Mouse (Mus musculus): ENCODE data around the gene Gramd1c.

Gene Gramd1c

DNA sequence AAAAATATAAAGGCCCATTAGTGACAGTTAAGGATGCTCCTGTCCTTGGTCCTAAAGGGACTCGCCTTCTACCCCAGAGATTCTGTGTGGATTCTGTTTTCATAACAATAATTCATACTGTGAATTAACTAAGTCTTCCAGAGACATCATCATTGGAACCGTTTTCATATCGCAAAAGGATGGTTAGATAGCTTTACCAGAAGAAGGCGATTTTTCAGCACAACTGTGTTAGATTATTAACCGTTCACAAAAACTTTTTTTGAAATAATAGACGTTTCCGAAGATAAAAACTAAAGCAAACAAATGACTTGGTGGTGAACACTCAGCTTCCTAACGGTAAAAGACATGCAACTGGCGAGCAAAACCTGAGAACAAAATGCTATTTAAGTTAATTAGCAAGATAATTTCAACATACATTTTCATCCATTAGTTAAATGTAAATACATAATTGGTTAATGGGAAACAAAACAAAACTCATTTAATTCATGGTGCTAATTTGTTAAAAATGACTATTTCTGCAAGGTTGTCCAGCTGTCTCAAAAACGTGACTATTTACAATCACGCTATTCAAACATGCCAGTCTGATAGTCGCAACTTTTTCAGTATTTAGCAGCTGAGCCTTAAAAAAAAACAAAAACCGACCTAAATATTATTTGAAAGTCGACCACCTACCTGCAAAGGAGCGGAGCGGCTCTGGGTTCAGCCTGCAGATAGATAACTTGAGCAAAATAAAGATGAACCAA lies 47.6 kb downstream of the Gramd1c start:
- Histone ChIP-seq H3K27me3 (ENCODE audit: insufficient read depth, low read length) (peaks cover 3% of the 10 kb centered on the region; the same call in 1 of the 2 replicates), H3K4me3 (replicated peaks; ENCODE audit: low read length) (no peak overlapping the region), H3K36me3 (ENCODE audit: insufficient read depth, low read length) (no peaks in the 10 kb centered on the region), H3K9me3 (ENCODE audit: low read length) (no peaks in the 10 kb centered on the region), H3K4me1 (replicated peaks; ENCODE audit: low read depth, low read length) (peaks cover 6% of the 10 kb centered on the region)
- TF ChIP-seq CTCF (conservative IDR thresholded peaks at IDR 0.05; ENCODE audit: low read length) (no peak), NANOG (IDR thresholded peaks at IDR 0.05; ENCODE audit: borderline replicate concordance, low read length) (no peak), POU5F1 (IDR thresholded peaks at IDR 0.05; ENCODE audit: borderline replicate concordance, low read length) (no peak)

- no peaks in the 10 kb centered on the region for H3K9me3 ChIP-seq (ENCODE audit: low read length)
- H3K27me3 ChIP-seq (ENCODE audit: insufficient read depth, low read length): no peaks in the 10 kb centered on the region
- peaks cover 2% of the 10 kb centered on the region for H3K4me1 ChIP-seq (replicated peaks; ENCODE audit: low read depth, low read length)
- H3K4me3 ChIP-seq (replicated peaks; ENCODE audit: low read length): no peak overlapping the region
- TF ChIP-seq CTCF (conservative IDR thresholded peaks at IDR 0.05; ENCODE audit: low read length) (no peak), POU5F1 (IDR thresholded peaks at IDR 0.05; ENCODE audit: borderline replicate concordance, low read length) (no peak), NANOG (IDR thresholded peaks at IDR 0.05; ENCODE audit: borderline replicate concordance, low read length) (no peak)
- no peaks in the 10 kb centered on the region for H3K36me3 ChIP-seq (ENCODE audit: insufficient read depth, low read length)
Measured at GRCm38 (mm10) chr16:44011010-44011409, 52.1 kb downstream of the Gramd1c start.

- Histone ChIP-seq H3K4me3 (replicated peaks; ENCODE audit: low read length) (no peak overlapping the region), H3K36me3 (ENCODE audit: insufficient read depth, low read length) (no peaks in the 10 kb centered on the region), H3K27me3 (ENCODE audit: insufficient read depth, low read length) (no peaks in the 10 kb centered on the region), H3K9me3 (ENCODE audit: low read length) (no peaks in the 10 kb centered on the region), H3K4me1 (replicated peaks; ENCODE audit: low read depth, low read length) (peaks cover 5% of the 10 kb centered on the region; the same call in 1 of the 2 replicates)
- TF ChIP-seq POU5F1 (IDR thresholded peaks at IDR 0.05; ENCODE audit: borderline replicate concordance, low read length) (no peak), NANOG (IDR thresholded peaks at IDR 0.05; ENCODE audit: borderline replicate concordance, low read length) (no peak), CTCF (conservative IDR thresholded peaks at IDR 0.05; ENCODE audit: low read length) (no peak; the same call in 1 of the 2 replicates)
Measured at GRCm38 (mm10) chr16:44002086-44002485, 61.1 kb downstream of the Gramd1c start.

- Histone ChIP-seq H3K9me3 (ENCODE audit: low read length) (no peaks in the 10 kb centered on the region), H3K36me3 (ENCODE audit: insufficient read depth, low read length) (no peaks in the 10 kb centered on the region), H3K4me3 (replicated peaks; ENCODE audit: low read length) (no peak overlapping the region), H3K27me3 (ENCODE audit: insufficient read depth, low read length) (no peaks in the 10 kb centered on the region), H3K4me1 (replicated peaks; ENCODE audit: low read depth, low read length) (peaks cover 5% of the 10 kb centered on the region; the same call in 1 of the 2 replicates)
- no peak for TF ChIP-seq NANOG (IDR thresholded peaks at IDR 0.05; ENCODE audit: borderline replicate concordance, low read length)
- no peak for TF ChIP-seq POU5F1 (IDR thresholded peaks at IDR 0.05; ENCODE audit: borderline replicate concordance, low read length)
- TF ChIP-seq CTCF (conservative IDR thresholded peaks at IDR 0.05; ENCODE audit: low read length): no peak
Measured at GRCm38 (mm10) chr16:43999541-43999940, 63.6 kb downstream of the Gramd1c start.

DNA sequence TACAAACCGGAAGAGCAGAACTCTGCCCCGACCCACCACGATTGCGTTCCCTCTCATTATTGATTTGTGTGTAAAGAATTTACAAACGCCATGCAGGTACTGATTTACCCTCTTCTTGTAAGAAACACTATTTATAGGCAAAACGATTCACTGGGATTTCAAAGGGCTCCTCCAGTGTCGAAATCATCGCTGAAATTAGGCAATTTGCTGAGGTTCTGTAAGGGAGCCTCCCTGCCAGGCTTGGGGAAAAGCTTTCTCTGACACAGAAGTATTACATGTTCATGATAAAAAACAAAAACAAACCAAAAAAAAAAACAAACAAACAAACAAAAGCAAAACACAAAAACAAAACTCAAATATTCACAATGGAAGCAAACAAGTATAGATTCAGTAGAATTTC lies 64.0 kb downstream of the Gramd1c start:
- TF ChIP-seq NANOG (IDR thresholded peaks at IDR 0.05; ENCODE audit: borderline replicate concordance, low read length) (no peak), POU5F1 (IDR thresholded peaks at IDR 0.05; ENCODE audit: borderline replicate concordance, low read length) (no peak), CTCF (conservative IDR thresholded peaks at IDR 0.05; ENCODE audit: low read length) (no peak)
- Histone ChIP-seq H3K4me3 (replicated peaks; ENCODE audit: low read length) (no peak overlapping the region), H3K27me3 (ENCODE audit: insufficient read depth, low read length) (no peaks in the 10 kb centered on the region), H3K9me3 (ENCODE audit: low read length) (no peaks in the 10 kb centered on the region), H3K36me3 (ENCODE audit: insufficient read depth, low read length) (no peaks in the 10 kb centered on the region), H3K4me1 (replicated peaks; ENCODE audit: low read depth, low read length) (peaks cover 5% of the 10 kb centered on the region; the same call in 1 of the 2 replicates)

DNA sequence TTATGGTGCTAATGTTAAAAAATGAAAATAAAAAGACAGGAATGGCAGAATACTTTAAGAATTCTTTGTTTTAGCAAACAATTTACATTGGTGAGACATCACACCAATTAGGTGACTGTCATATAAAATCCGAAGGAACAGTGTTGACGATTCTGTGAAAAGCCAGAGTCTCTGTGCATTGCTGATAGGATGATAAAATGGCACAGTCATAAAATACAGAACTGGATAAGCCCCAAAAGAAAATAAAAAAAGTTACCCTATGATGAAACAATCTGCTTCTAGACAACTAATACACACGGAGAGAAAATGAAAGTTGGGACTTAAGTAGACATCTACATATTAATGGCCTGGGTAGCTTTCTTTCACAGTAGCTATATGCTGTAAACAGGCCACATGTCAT lies 68.5 kb downstream of the Gramd1c start:
- no peak overlapping the region for H3K4me3 ChIP-seq (replicated peaks; ENCODE audit: low read length)
- H3K9me3 ChIP-seq (ENCODE audit: low read length): no peaks in the 10 kb centered on the region
- TF ChIP-seq CTCF (conservative IDR thresholded peaks at IDR 0.05; ENCODE audit: low read length) (no peak), NANOG (IDR thresholded peaks at IDR 0.05; ENCODE audit: borderline replicate concordance, low read length) (no peak), POU5F1 (IDR thresholded peaks at IDR 0.05; ENCODE audit: borderline replicate concordance, low read length) (no peak)
- no peaks in the 10 kb centered on the region for H3K4me1 ChIP-seq (replicated peaks; ENCODE audit: low read depth, low read length)
- H3K27me3 ChIP-seq (ENCODE audit: insufficient read depth, low read length): no peaks in the 10 kb centered on the region
- H3K36me3 ChIP-seq (ENCODE audit: insufficient read depth, low read length): no peaks in the 10 kb centered on the region

DNA sequence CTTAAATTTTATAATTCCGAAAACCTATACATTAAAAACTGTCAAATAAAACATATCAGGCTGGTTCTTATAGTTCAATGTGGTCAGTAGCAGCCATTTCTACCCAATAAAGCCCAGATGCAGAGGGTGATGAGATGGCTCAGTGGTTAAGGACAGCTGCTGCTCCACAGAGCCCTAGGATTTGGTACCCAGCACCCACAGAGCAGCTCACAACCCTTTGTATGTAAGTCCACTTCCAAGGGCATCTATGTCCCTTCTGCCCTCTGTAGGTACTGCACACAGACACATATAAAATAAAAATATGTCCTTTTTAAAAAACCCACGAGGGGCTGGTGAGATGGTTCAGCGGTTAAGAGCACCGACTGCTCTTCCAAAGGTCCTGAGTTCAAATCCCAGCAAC lies 76.8 kb downstream of the Gramd1c start:
- peaks cover 11% of the 10 kb centered on the region for H3K27me3 ChIP-seq (ENCODE audit: insufficient read depth, low read length)
- no peaks in the 10 kb centered on the region for H3K4me1 ChIP-seq (replicated peaks; ENCODE audit: low read depth, low read length)
- no peak overlapping the region for H3K4me3 ChIP-seq (replicated peaks; ENCODE audit: low read length)
- H3K9me3 ChIP-seq (ENCODE audit: low read length): no peaks in the 10 kb centered on the region
- H3K36me3 ChIP-seq (ENCODE audit: insufficient read depth, low read length): no peaks in the 10 kb centered on the region
- TF ChIP-seq POU5F1 (IDR thresholded peaks at IDR 0.05; ENCODE audit: borderline replicate concordance, low read length): no peak
- TF ChIP-seq CTCF (conservative IDR thresholded peaks at IDR 0.05; ENCODE audit: low read length): no peak
- no peak for TF ChIP-seq NANOG (IDR thresholded peaks at IDR 0.05; ENCODE audit: borderline replicate concordance, low read length)

- TF ChIP-seq CTCF (conservative IDR thresholded peaks at IDR 0.05; ENCODE audit: low read length): no peak
- TF ChIP-seq POU5F1 (IDR thresholded peaks at IDR 0.05; ENCODE audit: borderline replicate concordance, low read length): no peak
- TF ChIP-seq NANOG (IDR thresholded peaks at IDR 0.05; ENCODE audit: borderline replicate concordance, low read length): no peak
- Histone ChIP-seq H3K27me3 (ENCODE audit: insufficient read depth, low read length) (peaks cover 51% of the 10 kb centered on the region), H3K36me3 (ENCODE audit: insufficient read depth, low read length) (no peaks in the 10 kb centered on the region), H3K4me1 (replicated peaks; ENCODE audit: low read depth, low read length) (peaks cover under 1% of the 10 kb centered on the region), H3K9me3 (ENCODE audit: low read length) (no peaks in the 10 kb centered on the region), H3K4me3 (replicated peaks; ENCODE audit: low read length) (peak overlapping the region; percentile 90)
Measured at GRCm38 (mm10) chr16:43980110-43980609, 83.0 kb downstream of the Gramd1c start.

Measured in E14TG2a.4 (cell line).